ENCODE assay signal across 8 mouse cellular contexts in genomic region chr10:117432415-117432814, GRCm38 (mm10). TPM values are rescaled to one million over a fixed set of nuclear protein-coding genes. Genes with fewer than 3 reads are reported as not detected.
DNase-seq lines count a peak whose midpoint lies in the region; ATAC-seq and TF ChIP-seq lines count a peak whose summit lies in the region.

No protein-coding gene starts in this region.

- no peak overlapping the region for H3K4me3 ChIP-seq in bone marrow macrophage, adult 2 months (ENCODE audit: insufficient read depth, low read length)
- no peak overlapping the region for H3K4me3 ChIP-seq in embryonic fibroblast, embryonic 13.5 days (ENCODE audit: insufficient read depth, low read length)
- H3K4me3 ChIP-seq in heart, postnatal 0 days (ENCODE audit: low read depth, low read length) = peak overlapping the region; percentile 25
- H3K4me3 ChIP-seq in lung, postnatal 0 days (ENCODE audit: low read depth, low read length) = no peak overlapping the region

- H3K4me1 ChIP-seq in bone marrow macrophage, adult 2 months (ENCODE audit: control insufficient read depth, insufficient read depth, low read length) = peaks cover 11% of the 10 kb centered on the region
- no peaks in the 10 kb centered on the region for H3K4me1 ChIP-seq in embryonic fibroblast, embryonic 13.5 days (ENCODE audit: control insufficient read depth, insufficient read depth, low read length)
- H3K4me1 ChIP-seq in heart, postnatal 0 days (ENCODE audit: control insufficient read depth, insufficient read depth) = peaks cover 4% of the 10 kb centered on the region; the same call in 1 of the 2 replicates
- no peaks in the 10 kb centered on the region for H3K4me1 ChIP-seq in lung, postnatal 0 days (ENCODE audit: insufficient read depth, low read depth, low read length)

- no peak overlapping the region for H3K27ac ChIP-seq in bone marrow macrophage, adult 2 months (ENCODE audit: insufficient read depth, low read depth, low read length)
- H3K27ac ChIP-seq in embryonic fibroblast, embryonic 13.5 days (ENCODE audit: insufficient read depth, low read length) = no peak overlapping the region
- H3K27ac ChIP-seq in heart, postnatal 0 days (ENCODE audit: low read depth) = no peak overlapping the region
- H3K27ac ChIP-seq in lung, postnatal 0 days (ENCODE audit: low read length) = no peak overlapping the region

- H3K4me2 ChIP-seq in heart, postnatal 0 days (ENCODE audit: low read depth, low read length) = peak overlapping the region; percentile 57
- peak overlapping the region; percentile 46 for H3K4me2 ChIP-seq in lung, postnatal 0 days (replicated peaks; ENCODE audit: low read depth, low read length)

- H3K9me3 ChIP-seq in heart, postnatal 0 days (replicated peaks; ENCODE audit: control insufficient read depth, low read length) = no peaks in the 10 kb centered on the region
- H3K9me3 ChIP-seq in lung, postnatal 0 days (ENCODE audit: low read length) = no peaks in the 10 kb centered on the region

- peak; percentile 39; the same call in 1 of the 2 replicates for ATAC-seq in heart, postnatal 0 days (ENCODE audit: insufficient read depth, low read depth)
- peak; percentile 74 for ATAC-seq in lung, postnatal 0 days

- no peaks in the 10 kb centered on the region; the same call in 1 of the 2 replicates for H3K27me3 ChIP-seq in heart, postnatal 0 days (ENCODE audit: control insufficient read depth, insufficient read depth, low read length)
- no peaks in the 10 kb centered on the region for H3K27me3 ChIP-seq in lung, postnatal 0 days (replicated peaks; ENCODE audit: insufficient read depth, low read length)

- 8% methylated on average over 21 of the region's 21 CpGs for WGBS in heart, postnatal 0 days
- WGBS in lung, postnatal 0 days = 6% methylated on average over 21 of the region's 21 CpGs

- TF ChIP-seq CTCF in bone marrow macrophage, adult 2 months (IDR thresholded peaks at IDR 0.05; ENCODE audit: low read depth, low read length) = peak; percentile 69
- TF ChIP-seq CTCF in embryonic fibroblast, embryonic 13.5 days (IDR thresholded peaks at IDR 0.05; ENCODE audit: borderline replicate concordance, insufficient read depth, low read length) = 0 out of 2 replicates have a peak, but pooled peaks have one; percentile 20
- peak; percentile 72 for TF ChIP-seq CTCF in heart, postnatal 0 days (IDR thresholded peaks at IDR 0.05; ENCODE audit: low read depth)
- peak; percentile 84 for TF ChIP-seq CTCF in lung, postnatal 0 days (IDR thresholded peaks at IDR 0.05)

- no peaks in the 10 kb centered on the region for H3K36me3 ChIP-seq in heart, postnatal 0 days (replicated peaks; ENCODE audit: control insufficient read depth, insufficient read depth, low read length)
- H3K36me3 ChIP-seq in lung, postnatal 0 days (ENCODE audit: insufficient read depth, low read length) = no peaks in the 10 kb centered on the region

- no peak overlapping the region for H3K9ac ChIP-seq in heart, postnatal 0 days (replicated peaks; ENCODE audit: low read depth, low read length)
- H3K9ac ChIP-seq in lung, postnatal 0 days (replicated peaks; ENCODE audit: low read depth) = no peak overlapping the region

- DNase-seq in CD8-positive naive resting alpha-beta T cell, adult 2 months (ENCODE audit: low read depth in 2 of 2, low spot score in 2 of 2) = peak; percentile 51 to 62
- peak; percentile 43 for DNase-seq in heart, postnatal 0 days (ENCODE audit: low spot score)
- DNase-seq in kidney, postnatal 25 days = peak; percentile 77 to 89
- DNase-seq in lung, postnatal 0 days (ENCODE audit: low spot score) = peak; percentile 81
- peak; percentile 61 for DNase-seq in ovary, postnatal 36 days (ENCODE audit: low spot score)
- DNase-seq in thymus, postnatal 25 days = peak; percentile 79

- no peak for TF ChIP-seq POLR2A in bone marrow macrophage, adult 2 months (IDR thresholded peaks at IDR 0.05; ENCODE audit: borderline replicate concordance, low read depth, low read length)
- no peak for TF ChIP-seq POLR2A in embryonic fibroblast, embryonic 13.5 days (IDR thresholded peaks at IDR 0.05; ENCODE audit: low read depth, low read length)

- no peak for TF ChIP-seq EP300 in heart, postnatal 0 days (IDR thresholded peaks at IDR 0.05; ENCODE audit: low read depth)
- no peak for TF ChIP-seq EP300 in lung, postnatal 0 days (IDR thresholded peaks at IDR 0.05)

RNA-seq across cellular contexts. Expression of gene Cpsf6, which starts 52.6 kb away (rescaled TPM):
- polyA plus RNA-seq in bone marrow macrophage, adult 2 months (2012; ENCODE audit: insufficient read depth, insufficient read length, missing spikeins) = 57.9 and 60.2 TPM in 2 replicates
- polyA plus RNA-seq in embryonic fibroblast, embryonic 13.5 days (2011; ENCODE audit: insufficient read length, low read depth, missing spikeins) = 77.2 and 99.0 TPM in 2 replicates
- 57.8 and 82.3 TPM in 2 replicates for total RNA-seq in heart, postnatal 0 days (2014; rRNA removed; ENCODE audit: low replicate concordance)
- polyA plus RNA-seq in heart, postnatal 0 days (2015; fragmentation: Nextera tagmentation; extraction: Ambion mirVana) = 53.2 and 55.7 TPM in 2 replicates
- polyA plus RNA-seq in lung, postnatal 0 days (2015; fragmentation: Nextera tagmentation; extraction: Ambion mirVana) = 61.0 and 67.6 TPM in 2 replicates

Comparison
In these comparisons a context has a peak if more than half of its experiments do, and no peak if none do; other contexts are left out.
1. CTCF ChIP-seq: peak in every context shown above with its lines; median percentile 84 in lung, postnatal 0 days; 72 in heart, postnatal 0 days; 69 in bone marrow macrophage, adult 2 months; 20 in embryonic fibroblast, embryonic 13.5 days.